Mouse (Mus musculus) heart, adult 18-20 months (tissue): ENCODE data around the gene Gabra4. TPM values are rescaled to one million over a fixed set of nuclear protein-coding genes. Genes with fewer than 3 reads are reported as not detected.

Source experiments
- total RNA-seq, 2 experiments: library from RNA; stranded (reverse); gene quantifications; 2 replicates each; pipeline ENCODE4 v1.2.3; 2021

Gabra4 gene
- total RNA-seq, 2 experiments from 2014 or later = not detected

Other genes with a start within 250 kb of the Gabra4 start
- not detected for gene Cox7b2, start 110.1 kb downstream of the Gabra4 start, total RNA-seq
- under 1 TPM in 1 of 2 experiments, not detected in 1; 0.12 TPM for gene Gabrb1, start 195 bp downstream of the Gabra4 start, total RNA-seq